Mouse (Mus musculus): Measurements from ENCODE around the gene Cdk1.

DNA sequence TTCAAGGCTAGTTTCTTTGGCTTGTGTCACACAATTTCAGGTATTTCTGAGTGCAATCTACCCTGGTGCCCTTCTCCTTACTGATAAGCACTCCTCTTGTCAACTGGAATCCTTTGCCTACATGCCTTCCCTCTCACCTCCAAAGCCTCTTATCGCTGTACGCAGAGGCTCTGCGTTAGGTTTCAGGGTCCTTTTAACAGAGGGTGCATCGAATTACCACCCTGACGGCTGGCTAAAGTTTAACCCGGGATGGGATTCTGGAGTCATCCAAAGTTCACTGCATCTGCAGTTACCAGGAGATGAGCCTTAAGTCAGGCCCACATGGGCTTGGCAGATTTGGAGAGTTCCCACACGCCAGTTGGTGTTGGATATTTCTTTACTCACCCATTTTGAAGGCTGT, 47.1 kb downstream of the Cdk1 start:
- TF ChIP-seq CTCF (IDR thresholded peaks at IDR 0.05; ENCODE audit: extremely low read depth, insufficient read depth, low read length), result no peak
- no peak for TF ChIP-seq POLR2A (IDR thresholded peaks at IDR 0.05; ENCODE audit: extremely low read depth, insufficient read depth, low read length)
